Mouse (Mus musculus): Measurements from ENCODE around the gene Ube2o. TPM values are rescaled to one million over a fixed set of nuclear protein-coding genes. Genes with fewer than 3 reads are reported as not detected.

Gene Ube2o
- polyA plus RNA-seq, 1 experiment from 2014 or later: 14.4 TPM

GRCm38 (mm10) chr11:116565283-116566041 lies 15.8 kb downstream of the Ube2o start:
- no peak overlapping the region for H3K4me2 ChIP-seq (ENCODE audit: low read length)
- peaks cover 8 to 17% of the 10 kb centered on the region in 2 experiments for H3K4me1 ChIP-seq (ENCODE audit: control insufficient read depth in 2 of 2, insufficient read depth in 2 of 2, low read length in 2 of 2)
- ATAC-seq (ENCODE audit: insufficient number of reproducible peaks, insufficient read depth, low FRiP score, low read depth): no peak
- no peaks in the 10 kb centered on the region for H3K27me3 ChIP-seq (ENCODE audit: control insufficient read depth, insufficient read depth, low read length)
- H3K9me3 ChIP-seq (ENCODE audit: control insufficient read depth, low read length): no peaks in the 10 kb centered on the region
- 62% methylated on average over 7 of the region's 7 CpGs for WGBS
- H3K36me3 ChIP-seq (ENCODE audit: control insufficient read depth, insufficient read depth, low read length): no peaks in the 10 kb centered on the region
- no peak overlapping the region for H3K4me3 ChIP-seq (ENCODE audit: control insufficient read depth in 1 of 2, insufficient read depth in 1 of 2, low read depth in 1 of 2, low read length in 2 of 2)
- no peak overlapping the region for H3K27ac ChIP-seq (replicated peaks in 1 of 2; ENCODE audit: control insufficient read depth in 1 of 2, insufficient read depth in 1 of 2, low read depth in 2 of 2, low read length in 2 of 2)
- no peak overlapping the region for H3K9ac ChIP-seq (ENCODE audit: low read length)

- WGBS: 20% methylated on average over 6 of the region's 6 CpGs
- Histone ChIP-seq H3K27me3 (ENCODE audit: control insufficient read depth, insufficient read depth, low read length) (no peaks in the 10 kb centered on the region), H3K9ac (ENCODE audit: low read length) (peak overlapping the region; percentile 42), H3K4me2 (ENCODE audit: low read length) (no peak overlapping the region; the same call in 1 of the 2 replicates), H3K36me3 (ENCODE audit: control insufficient read depth, insufficient read depth, low read length) (no peaks in the 10 kb centered on the region), H3K27ac (replicated peaks in 1 of 2; ENCODE audit: control insufficient read depth in 1 of 2, insufficient read depth in 1 of 2, low read depth in 2 of 2, low read length in 2 of 2) (no peak overlapping the region; a peak in 1 of 4 replicates), H3K4me1 (ENCODE audit: control insufficient read depth in 2 of 2, insufficient read depth in 2 of 2, low read length in 2 of 2) (peaks cover 24 to 38% of the 10 kb centered on the region in 2 experiments), H3K9me3 (ENCODE audit: control insufficient read depth, low read length) (no peaks in the 10 kb centered on the region), H3K4me3 (ENCODE audit: control insufficient read depth in 1 of 2, insufficient read depth in 1 of 2, low read depth in 1 of 2, low read length in 2 of 2) (no peak overlapping the region)
- no peak for ATAC-seq (ENCODE audit: insufficient number of reproducible peaks, insufficient read depth, low FRiP score, low read depth)
These were observed 24.9 kb downstream of the Ube2o start for GRCm38 (mm10) chr11:116556308-116556707.

- 44% methylated on average over 1 of the region's 1 CpGs for WGBS
- no peak for ATAC-seq (ENCODE audit: insufficient number of reproducible peaks, insufficient read depth, low FRiP score, low read depth)
- no peaks in the 10 kb centered on the region for H3K27me3 ChIP-seq (ENCODE audit: control insufficient read depth, insufficient read depth, low read length)
- H3K4me3 ChIP-seq (ENCODE audit: control insufficient read depth in 1 of 2, insufficient read depth in 1 of 2, low read depth in 1 of 2, low read length in 2 of 2): no peak overlapping the region
- H3K4me2 ChIP-seq (ENCODE audit: low read length): no peak overlapping the region; the same call in 1 of the 2 replicates
- no peak overlapping the region for H3K27ac ChIP-seq (replicated peaks in 1 of 2; ENCODE audit: control insufficient read depth in 1 of 2, insufficient read depth in 1 of 2, low read depth in 2 of 2, low read length in 2 of 2)
- peaks cover 31 to 46% of the 10 kb centered on the region in 2 experiments for H3K4me1 ChIP-seq (ENCODE audit: control insufficient read depth in 2 of 2, insufficient read depth in 2 of 2, low read length in 2 of 2)
- no peaks in the 10 kb centered on the region for H3K9me3 ChIP-seq (ENCODE audit: control insufficient read depth, low read length)
- no peaks in the 10 kb centered on the region for H3K36me3 ChIP-seq (ENCODE audit: control insufficient read depth, insufficient read depth, low read length)
- peak overlapping the region; percentile 42; the same call in 1 of the 2 replicates for H3K9ac ChIP-seq (ENCODE audit: low read length)
These were observed 25.7 kb downstream of the Ube2o start for GRCm38 (mm10) chr11:116555572-116555971.

GRCm38 (mm10) chr11:116554171-116554878 lies 26.9 kb downstream of the Ube2o start:
- peak; percentile 58; the same call in 1 of the 2 replicates for ATAC-seq (ENCODE audit: insufficient number of reproducible peaks, insufficient read depth, low FRiP score, low read depth)
- Histone ChIP-seq H3K4me1 (ENCODE audit: control insufficient read depth in 2 of 2, insufficient read depth in 2 of 2, low read length in 2 of 2) (peaks cover 42 to 57% of the 10 kb centered on the region in 2 experiments), H3K27ac (replicated peaks in 1 of 2; ENCODE audit: control insufficient read depth in 1 of 2, insufficient read depth in 1 of 2, low read depth in 2 of 2, low read length in 2 of 2) (peak overlapping the region; percentile 37 to 67), H3K27me3 (ENCODE audit: control insufficient read depth, insufficient read depth, low read length) (no peaks in the 10 kb centered on the region), H3K4me3 (ENCODE audit: control insufficient read depth in 1 of 2, insufficient read depth in 1 of 2, low read depth in 1 of 2, low read length in 2 of 2) (no peak overlapping the region), H3K9ac (ENCODE audit: low read length) (no peak overlapping the region), H3K9me3 (ENCODE audit: control insufficient read depth, low read length) (no peaks in the 10 kb centered on the region), H3K4me2 (ENCODE audit: low read length) (peak overlapping the region; percentile 20), H3K36me3 (ENCODE audit: control insufficient read depth, insufficient read depth, low read length) (no peaks in the 10 kb centered on the region)
- 10% methylated on average over 12 of the region's 12 CpGs for WGBS

GRCm38 (mm10) chr11:116552194-116552593 lies 29.1 kb downstream of the Ube2o start:
- no peak overlapping the region for H3K4me3 ChIP-seq (ENCODE audit: control insufficient read depth in 1 of 2, insufficient read depth in 1 of 2, low read depth in 1 of 2, low read length in 2 of 2)
- H3K9me3 ChIP-seq (ENCODE audit: control insufficient read depth, low read length): no peaks in the 10 kb centered on the region
- peaks cover 49 to 64% of the 10 kb centered on the region in 2 experiments for H3K4me1 ChIP-seq (ENCODE audit: control insufficient read depth in 2 of 2, insufficient read depth in 2 of 2, low read length in 2 of 2)
- no peak for ATAC-seq (ENCODE audit: insufficient number of reproducible peaks, insufficient read depth, low FRiP score, low read depth)
- no peak overlapping the region for H3K27ac ChIP-seq (replicated peaks in 1 of 2; ENCODE audit: control insufficient read depth in 1 of 2, insufficient read depth in 1 of 2, low read depth in 2 of 2, low read length in 2 of 2)
- H3K36me3 ChIP-seq (ENCODE audit: control insufficient read depth, insufficient read depth, low read length): peaks cover 8% of the 10 kb centered on the region; the same call in 1 of the 2 replicates
- H3K9ac ChIP-seq (ENCODE audit: low read length): no peak overlapping the region
- H3K4me2 ChIP-seq (ENCODE audit: low read length): no peak overlapping the region
- no peaks in the 10 kb centered on the region for H3K27me3 ChIP-seq (ENCODE audit: control insufficient read depth, insufficient read depth, low read length)
- 88% methylated on average over 1 of the region's 1 CpGs for WGBS

GRCm38 (mm10) chr11:116550748-116551147 lies 30.5 kb downstream of the Ube2o start:
- no peak for ATAC-seq (ENCODE audit: insufficient number of reproducible peaks, insufficient read depth, low FRiP score, low read depth)
- H3K4me1 ChIP-seq (ENCODE audit: control insufficient read depth in 2 of 2, insufficient read depth in 2 of 2, low read length in 2 of 2): peaks cover 41 to 54% of the 10 kb centered on the region in 2 experiments

GRCm38 (mm10) chr11:116549273-116550038 lies 31.8 kb downstream of the Ube2o start:
- Histone ChIP-seq H3K4me3 (ENCODE audit: control insufficient read depth in 1 of 2, insufficient read depth in 1 of 2, low read depth in 1 of 2, low read length in 2 of 2) (no peak overlapping the region), H3K4me1 (ENCODE audit: control insufficient read depth in 2 of 2, insufficient read depth in 2 of 2, low read length in 2 of 2) (peaks cover 32 to 42% of the 10 kb centered on the region in 2 experiments), H3K9me3 (ENCODE audit: control insufficient read depth, low read length) (no peaks in the 10 kb centered on the region), H3K27ac (replicated peaks in 1 of 2; ENCODE audit: control insufficient read depth in 1 of 2, insufficient read depth in 1 of 2, low read depth in 2 of 2, low read length in 2 of 2) (peak overlapping the region in 1 of 2 experiments; percentile 21; a peak in 2 of 4 replicates), H3K9ac (ENCODE audit: low read length) (peak overlapping the region; percentile 13; the same call in 1 of the 2 replicates), H3K27me3 (ENCODE audit: control insufficient read depth, insufficient read depth, low read length) (no peaks in the 10 kb centered on the region), H3K4me2 (ENCODE audit: low read length) (peak overlapping the region; percentile 5; the same call in 1 of the 2 replicates), H3K36me3 (ENCODE audit: control insufficient read depth, insufficient read depth, low read length) (peaks cover 35% of the 10 kb centered on the region)
- WGBS: 39% methylated on average over 11 of the region's 11 CpGs
- ATAC-seq (ENCODE audit: insufficient number of reproducible peaks, insufficient read depth, low FRiP score, low read depth): no peak

More at GRCm38 (mm10) chr11:116550748-116551147, 30.5 kb downstream of the Ube2o start:
- WGBS: 31% methylated on average over 7 of the region's 7 CpGs
- peak overlapping the region; percentile 43; the same call in 1 of the 2 replicates for H3K9ac ChIP-seq (ENCODE audit: low read length)
- peaks cover 22% of the 10 kb centered on the region for H3K36me3 ChIP-seq (ENCODE audit: control insufficient read depth, insufficient read depth, low read length)
- H3K9me3 ChIP-seq (ENCODE audit: control insufficient read depth, low read length): no peaks in the 10 kb centered on the region
- H3K4me2 ChIP-seq (ENCODE audit: low read length): no peak overlapping the region
- H3K27me3 ChIP-seq (ENCODE audit: control insufficient read depth, insufficient read depth, low read length): no peaks in the 10 kb centered on the region
- H3K4me3 ChIP-seq (ENCODE audit: control insufficient read depth in 1 of 2, insufficient read depth in 1 of 2, low read depth in 1 of 2, low read length in 2 of 2): no peak overlapping the region
- H3K27ac ChIP-seq (replicated peaks in 1 of 2; ENCODE audit: control insufficient read depth in 1 of 2, insufficient read depth in 1 of 2, low read depth in 2 of 2, low read length in 2 of 2): peak overlapping the region; percentile 32 to 46; a peak in 2 of 4 replicates

All from heart, embryonic 14.5 days (tissue).